Mouse (Mus musculus) heart, adult 8-10 months (tissue): ENCODE measurements around the gene Kcnd2. TPM values are rescaled to one million over a fixed set of nuclear protein-coding genes. Genes with fewer than 3 reads are reported as not detected.
"Not testable (repeated sequence)": the region's sequence is repeated elsewhere in the genome, so short reads cannot be mapped to it uniquely, and the experiment has no call there.

Experiments used
- DNase-seq: peaks from one replicate; pipeline ENCODE4 v3.0.0; 2022; ENCODE audit warnings: low spot score
- total RNA-seq, 4 experiments: library from RNA; stranded (reverse); gene quantifications; 2 replicates each; pipeline ENCODE4 v1.2.4; 2022

Kcnd2 gene
- 10 to 100 TPM; 13.6 to 16.7 (median 14.6) TPM for total RNA-seq

- DNase-seq = no peak
Observed at GRCm38 (mm10) chr6:21215491-21216191, at the start of gene Kcnd2. Kcnd2 (plus strand) TSS chr6:21215503.

GRCm38 (mm10) chr6:21166611-21167010 lies 48.7 kb upstream of the Kcnd2 start:
- no peak for DNase-seq

GRCm38 (mm10) chr6:21195341-21195740 lies 20.0 kb upstream of the Kcnd2 start:
- no peak for DNase-seq

- peak; percentile 37 for DNase-seq
Observed at GRCm38 (mm10) chr6:21213865-21214672, 1.2 kb upstream of the Kcnd2 start.

- DNase-seq = peak; percentile 58
Observed at GRCm38 (mm10) chr6:21214673-21215490, 421 bp upstream of the Kcnd2 start.

GRCm38 (mm10) chr6:21216206-21217020 lies 1.1 kb downstream of the Kcnd2 start:
- no peak for DNase-seq

GRCm38 (mm10) chr6:21217156-21217555 lies 1.9 kb downstream of the Kcnd2 start:
- DNase-seq = no peak

GRCm38 (mm10) chr6:21226124-21226523 lies 10.8 kb downstream of the Kcnd2 start:
- DNase-seq = no peak

- DNase-seq = no peak
Observed at GRCm38 (mm10) chr6:21259031-21259430, 43.7 kb downstream of the Kcnd2 start.

GRCm38 (mm10) chr6:21267897-21268296 lies 52.6 kb downstream of the Kcnd2 start:
- DNase-seq = peak; percentile 12

- no peak for DNase-seq
Observed at GRCm38 (mm10) chr6:21277343-21277933, 62.1 kb downstream of the Kcnd2 start.

- no peak for DNase-seq
Observed at GRCm38 (mm10) chr6:21304943-21305342, 89.6 kb downstream of the Kcnd2 start.

GRCm38 (mm10) chr6:21310159-21310558 lies 94.9 kb downstream of the Kcnd2 start:
- DNase-seq = no peak

- no peak for DNase-seq
Observed at GRCm38 (mm10) chr6:21321407-21321806, 106.1 kb downstream of the Kcnd2 start.

GRCm38 (mm10) chr6:21322211-21322610 lies 106.9 kb downstream of the Kcnd2 start:
- DNase-seq = no peak

GRCm38 (mm10) chr6:21325251-21325650 lies 109.9 kb downstream of the Kcnd2 start:
- DNase-seq = no peak

- no peak for DNase-seq
Observed at GRCm38 (mm10) chr6:21327081-21327737, 111.9 kb downstream of the Kcnd2 start.

GRCm38 (mm10) chr6:21385298-21385697 lies 170.0 kb downstream of the Kcnd2 start:
- not testable (repeated sequence) for DNase-seq

- no peak for DNase-seq
Observed at GRCm38 (mm10) chr6:21391776-21392175, 176.5 kb downstream of the Kcnd2 start.

GRCm38 (mm10) chr6:21413656-21414055 lies 198.4 kb downstream of the Kcnd2 start:
- no peak for DNase-seq
